Mouse (Mus musculus) cortical plate, adult 2 months (tissue): Measurements from ENCODE around the gene Exoc7. TPM values are rescaled to one million over a fixed set of nuclear protein-coding genes. Genes with fewer than 3 reads are reported as not detected.
"Not testable (repeated sequence)": the region's sequence is repeated elsewhere in the genome, so short reads cannot be mapped to it uniquely, and the experiment has no call there.

Experiments used
- H3K27ac ChIP-seq: fragments of 200-500 bp; 2 replicates; pipeline ENCODE4 v1.5.1; 2012; ENCODE audit warnings: low read length, control low read depth, inconsistent platforms; ENCODE audit not compliant: insufficient read depth
- H3K4me1 ChIP-seq: fragments of 200-500 bp; 2 replicates; pipeline ENCODE4 v1.6.1; 2011; ENCODE audit warnings: low read length; ENCODE audit not compliant: control insufficient read depth, insufficient read depth
- H3K4me3 ChIP-seq: fragments of 200-500 bp; 2 replicates; pipeline ENCODE4 v1.5.1; 2011; ENCODE audit warnings: mild to moderate bottlenecking, low read length, control low read depth; ENCODE audit not compliant: insufficient read depth
- CTCF ChIP-seq: fragments of 200-500 bp; IDR thresholded peaks from 2 replicates; pipeline ENCODE4 v1.5.1; 2011; ENCODE audit warnings: mild to moderate bottlenecking, control low read depth, low read length; ENCODE audit not compliant: insufficient read depth; ENCODE audit errors: extremely low read depth
- POLR2A ChIP-seq: fragments of 200-500 bp; IDR thresholded peaks from 2 replicates; pipeline ENCODE4 v1.6.1; 2011; ENCODE audit warnings: mild to moderate bottlenecking, low read length, control low read depth; ENCODE audit not compliant: insufficient read depth; ENCODE audit errors: extremely low read depth
- polyA plus RNA-seq: library from polyadenylated mRNA; depleted of rRNA; stranded (reverse); fragments of >200 nt; gene quantifications from 2 replicates; pipeline ENCODE4 v1.2.3, GENCODE M21; 2012

Gene Exoc7
- polyA plus RNA-seq, 1 experiment: 91.3 TPM

DNA sequence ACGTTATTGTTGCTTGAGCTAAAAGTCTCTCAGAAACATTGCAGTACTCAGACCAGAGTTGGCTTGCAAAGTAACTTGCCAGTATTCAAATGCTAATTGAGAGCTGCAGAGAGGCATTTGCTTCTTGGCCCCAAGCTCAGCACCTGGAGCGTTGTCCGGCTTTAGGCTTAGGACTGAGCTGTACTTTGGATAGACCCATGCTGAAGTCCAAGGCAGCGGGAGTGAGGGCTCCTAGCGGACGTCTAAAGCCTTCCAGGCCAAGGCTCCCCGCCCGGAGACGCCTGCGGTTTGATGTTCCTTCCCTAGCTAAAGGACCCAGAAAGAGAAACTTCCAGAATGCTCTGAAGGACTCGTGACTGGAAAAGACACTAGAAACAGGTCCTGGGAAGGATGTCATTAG lies 24.9 kb downstream of the Exoc7 start:
- TF ChIP-seq CTCF: no peak
- TF ChIP-seq POLR2A: no peak
- no peak overlapping the region for H3K4me3 ChIP-seq
- no peak overlapping the region for H3K27ac ChIP-seq
- H3K4me1 ChIP-seq: no peaks in the 10 kb centered on the region

DNA sequence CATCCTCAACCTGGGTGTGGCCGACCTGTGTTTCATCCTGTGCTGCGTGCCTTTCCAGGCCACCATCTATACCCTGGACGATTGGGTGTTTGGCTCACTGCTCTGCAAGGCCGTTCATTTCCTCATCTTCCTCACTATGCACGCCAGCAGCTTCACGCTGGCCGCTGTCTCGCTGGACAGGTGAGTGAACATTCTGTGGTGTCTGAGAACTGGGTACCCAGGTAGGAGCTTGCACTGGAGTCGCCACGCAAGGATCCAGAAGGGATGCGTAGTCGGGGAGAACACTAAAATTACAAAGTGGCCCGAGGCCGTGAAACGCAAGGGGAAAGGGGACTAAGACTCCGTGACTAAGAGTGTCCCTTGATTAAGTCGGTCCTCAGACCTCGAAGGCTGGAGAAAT lies 25.4 kb downstream of the Exoc7 start:
- no peak overlapping the region for H3K27ac ChIP-seq
- no peak overlapping the region for H3K4me3 ChIP-seq
- TF ChIP-seq CTCF (no peak), POLR2A (no peak)
- no peaks in the 10 kb centered on the region for H3K4me1 ChIP-seq

DNA sequence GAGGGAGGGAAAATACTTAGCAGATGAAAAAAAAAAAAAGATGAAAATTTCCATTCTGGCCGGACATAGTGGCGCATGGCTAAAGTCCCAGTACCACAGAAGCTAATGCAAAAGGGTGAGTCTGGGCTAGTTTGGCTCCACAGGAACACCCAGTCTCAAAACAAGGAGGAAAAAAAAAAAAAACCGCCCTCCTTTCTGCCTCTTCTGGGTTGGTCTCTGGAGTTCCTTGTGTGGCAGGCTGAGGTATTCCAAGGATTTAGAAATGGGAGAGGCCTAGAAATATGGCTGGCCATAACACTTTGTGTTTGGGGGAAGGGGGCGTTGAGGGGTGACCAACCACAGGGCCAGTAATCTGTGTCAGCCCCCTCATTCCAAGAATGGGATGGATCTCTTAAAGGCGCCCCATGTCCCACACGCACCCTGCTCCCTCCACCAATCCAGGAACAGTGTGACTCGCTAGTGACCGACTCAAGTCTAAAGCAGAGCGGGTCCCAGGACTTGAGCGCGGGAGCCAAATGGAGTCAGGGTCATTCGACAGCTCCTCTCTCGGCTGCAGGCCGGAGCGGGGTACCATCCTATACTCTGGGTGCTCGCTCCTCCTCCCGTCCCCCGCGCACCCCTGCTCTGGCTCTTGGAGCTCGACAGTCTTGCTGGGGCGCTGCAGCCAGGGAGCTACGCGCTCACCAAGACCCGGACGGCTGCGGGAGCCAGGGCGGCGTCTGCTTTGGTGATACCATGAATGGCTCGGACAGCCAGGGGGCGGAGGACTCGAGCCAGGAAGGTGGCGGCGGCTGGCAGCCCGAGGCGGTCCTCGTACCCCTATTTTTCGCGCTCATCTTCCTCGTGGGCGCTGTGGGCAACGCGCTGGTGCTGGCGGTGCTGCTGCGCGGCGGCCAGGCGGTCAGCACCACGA lies 26.0 kb downstream of the Exoc7 start, which contains the start of gene Galr2:
Gene Galr2, plus strand, starts transcription at position 189 of the 913 bp plus-strand sequence.
- no peak for TF ChIP-seq POLR2A
- no peak for TF ChIP-seq CTCF
- Histone ChIP-seq H3K4me3 (no peak within 1 kb of the TSS), H3K4me1 (no peaks in the 10 kb centered on the region), H3K27ac (no peak within 1 kb of the TSS)

DNA sequence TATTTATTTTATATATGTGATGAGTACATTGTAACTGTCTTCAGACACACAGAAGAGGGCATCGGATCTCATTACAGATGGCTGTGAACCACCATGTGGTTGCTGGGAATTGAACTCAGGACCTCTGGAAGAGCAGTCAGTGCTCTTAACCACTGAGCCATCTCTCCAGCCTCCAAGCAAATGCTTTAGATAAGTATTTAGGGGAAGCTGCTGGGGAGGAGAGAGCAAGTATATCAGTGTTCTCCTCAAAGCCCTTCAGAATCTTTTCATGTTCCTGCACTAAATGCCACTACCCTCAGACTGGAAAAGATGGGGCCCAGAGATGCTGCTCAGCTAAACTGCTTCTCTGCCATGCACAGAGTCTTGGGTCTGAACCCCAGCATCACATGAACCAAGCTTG lies 29.8 kb downstream of the Exoc7 start:
- H3K4me3 ChIP-seq, H3K27ac ChIP-seq, H3K4me1 ChIP-seq: not testable (repeated sequence)

- peak within 1 kb of the TSS; percentile 66 for H3K4me3 ChIP-seq
- TF ChIP-seq CTCF (no peak), POLR2A (peak; percentile 92)
These were observed 32.9 kb downstream of the Exoc7 start, which contains the start of gene Srp68 for GRCm38 (mm10) chr11:116274045-116274666. Gene Srp68, minus strand, starts transcription at chr11:116274217.

GRCm38 (mm10) chr11:116273469-116274044 lies 33.5 kb downstream of the Exoc7 start:
- Histone ChIP-seq H3K4me1 (peaks cover 5% of the 10 kb centered on the region), H3K4me3 (peak overlapping the region; percentile 66), H3K27ac (no peak overlapping the region)
- no peak for TF ChIP-seq CTCF
- no peak for TF ChIP-seq POLR2A

More at GRCm38 (mm10) chr11:116274045-116274666, 32.9 kb downstream of the Exoc7 start, which contains the start of gene Srp68:
- H3K27ac ChIP-seq: peak within 1 kb of the TSS; percentile 45
- peaks cover 5% of the 10 kb centered on the region for H3K4me1 ChIP-seq

- Histone ChIP-seq H3K27ac (no peak overlapping the region), H3K4me3 (peak overlapping the region; percentile 66), H3K4me1 (peaks cover 5% of the 10 kb centered on the region)
- no peak for TF ChIP-seq POLR2A
- no peak for TF ChIP-seq CTCF
These were observed 34.2 kb downstream of the Exoc7 start for GRCm38 (mm10) chr11:116272589-116273468.

DNA sequence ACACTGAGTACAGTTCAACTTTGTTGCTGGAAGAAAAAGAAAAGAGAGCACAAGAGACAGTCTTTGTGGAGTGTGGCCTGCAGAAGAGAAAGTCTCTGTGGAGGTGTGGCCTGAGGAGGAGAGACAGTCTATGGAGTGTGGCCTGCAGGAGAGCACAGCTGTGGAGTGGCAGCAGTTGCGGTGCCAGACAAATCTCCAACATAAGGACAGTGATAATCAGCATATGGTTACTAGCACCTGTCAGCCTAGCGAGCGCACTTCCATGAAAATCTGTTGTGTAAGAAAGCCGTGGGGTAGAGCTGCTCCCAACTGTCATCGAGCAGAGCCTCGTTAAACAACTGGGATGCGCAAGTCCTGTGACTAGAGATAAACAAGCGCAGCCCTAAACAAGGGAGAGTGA lies 37.5 kb downstream of the Exoc7 start:
- TF ChIP-seq CTCF (no peak), POLR2A (no peak)
- H3K4me1 ChIP-seq: peaks cover 5% of the 10 kb centered on the region
- H3K27ac ChIP-seq: no peak overlapping the region
- no peak overlapping the region for H3K4me3 ChIP-seq

- Histone ChIP-seq H3K4me1 (peaks cover 5% of the 10 kb centered on the region), H3K4me3 (no peak overlapping the region), H3K27ac (no peak overlapping the region)
- no peak for TF ChIP-seq POLR2A
- no peak for TF ChIP-seq CTCF
These were observed 38.7 kb downstream of the Exoc7 start for GRCm38 (mm10) chr11:116268313-116268712.
